Mouse (Mus musculus) limb, embryonic 13.5 days (tissue): Measurements from ENCODE around the gene Trim46. TPM values are rescaled to one million over a fixed set of nuclear protein-coding genes. Genes with fewer than 3 reads are reported as not detected.

Source experiments
- ATAC-seq: fragments of 200-750 bp; cut with Nextera tagmentation; 2 replicates; pipeline ENCODE4 v1.8.0; 2017; ENCODE audit warnings: low read depth, moderate number of reproducible peaks, moderate TSS enrichment; ENCODE audit not compliant: low FRiP score
- H3K27ac ChIP-seq: fragments of 300-500 bp; sonication (generic); 2 replicates; pipeline ENCODE4 v1.5.1; 2015; ENCODE audit warnings: inconsistent platforms, mild to moderate bottlenecking, moderate library complexity
- H3K27me3 ChIP-seq: fragments of 300-500 bp; sonication (generic); 2 replicates; pipeline ENCODE4 v1.6.1; 2015; ENCODE audit warnings: mild to moderate bottlenecking, inconsistent platforms
- H3K36me3 ChIP-seq: fragments of 300-500 bp; sonication (generic); 2 replicates; pipeline ENCODE4 v1.6.1; 2015; ENCODE audit warnings: inconsistent platforms, mild to moderate bottlenecking, moderate library complexity
- H3K4me1 ChIP-seq: fragments of 300-500 bp; sonication (generic); 2 replicates; pipeline ENCODE4 v1.6.1; 2015; ENCODE audit warnings: inconsistent platforms
- H3K4me2 ChIP-seq: fragments of 300-500 bp; sonication (generic); replicated peaks from 2 replicates; pipeline ENCODE4 v1.6.1; 2015; ENCODE audit warnings: inconsistent platforms, mild to moderate bottlenecking, moderate library complexity
- H3K4me3 ChIP-seq: fragments of 300-500 bp; sonication (generic); 2 replicates; pipeline ENCODE4 v1.5.1; 2015; ENCODE audit warnings: moderate library complexity, mild to moderate bottlenecking, inconsistent platforms
- H3K9ac ChIP-seq: fragments of 300-500 bp; sonication (generic); 2 replicates; pipeline ENCODE4 v1.6.1; 2015; ENCODE audit warnings: mild to moderate bottlenecking, inconsistent platforms
- H3K9me3 ChIP-seq: fragments of 300-500 bp; sonication (generic); 2 replicates; pipeline ENCODE4 v1.6.1; 2016; ENCODE audit warnings: inconsistent platforms
- WGBS: fragments of 180-500 bp; shearing (Covaris S2); methylation state at CpG from one replicate; pipeline ENCODE4 v1.1.7; 2015; 5-methylcytosine and 5-hydroxymethylcytosine counted together
- polyA plus RNA-seq: library from polyadenylated mRNA; unstranded; fragments of >200 nt; fragmentation: Nextera tagmentation; extraction: Ambion mirVana; gene quantifications from 2 replicates; pipeline ENCODE4 v1.2.1, GENCODE M21; 2015

Trim46 gene
- polyA plus RNA-seq, 1 experiment from 2014 or later: 6.8 TPM

DNA sequence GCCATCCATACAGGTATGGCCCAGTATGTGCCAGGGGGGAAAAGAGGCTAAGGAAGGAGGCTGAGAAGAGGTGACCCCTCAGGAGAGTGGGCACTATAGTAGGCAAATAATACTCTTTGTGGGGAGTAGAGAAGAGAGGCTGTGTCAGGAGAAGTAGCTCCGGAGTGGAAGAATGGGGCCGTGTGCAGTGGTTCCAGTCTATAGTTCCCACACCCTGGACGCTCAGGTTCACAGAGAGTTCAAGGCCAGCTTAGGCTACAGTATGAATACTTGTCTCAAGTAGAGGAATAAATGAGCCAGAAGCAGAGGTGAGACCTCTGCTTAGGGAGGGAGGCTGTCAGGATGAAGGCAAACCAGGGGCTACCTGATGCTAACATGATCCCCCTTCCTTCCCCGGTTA, 16.8 kb downstream of the Trim46 start:
- Histone ChIP-seq H3K9me3 (no peaks in the 10 kb centered on the region), H3K27me3 (peaks cover 25% of the 10 kb centered on the region), H3K36me3 (peaks cover 21% of the 10 kb centered on the region), H3K4me2 (peak overlapping the region; percentile 85), H3K4me1 (peaks cover 41% of the 10 kb centered on the region), H3K27ac (no peak overlapping the region), H3K9ac (no peak overlapping the region), H3K4me3 (no peak overlapping the region)
- ATAC-seq: no peak
- 58% methylated on average over 4 of the region's 4 CpGs for WGBS

- Histone ChIP-seq H3K4me2 (peak within 1 kb of the TSS; percentile 85), H3K9me3 (no peaks in the 10 kb centered on the region), H3K27me3 (peaks cover 25% of the 10 kb centered on the region), H3K36me3 (peaks cover 20% of the 10 kb centered on the region), H3K4me3 (peak within 1 kb of the TSS; percentile 46), H3K4me1 (peaks cover 41% of the 10 kb centered on the region), H3K9ac (peak within 1 kb of the TSS; percentile 64), H3K27ac (peak within 1 kb of the TSS; percentile 88; the same call in 1 of the 2 replicates)
- WGBS: 31% methylated on average over 10 of the region's 10 CpGs
- no peak for ATAC-seq
These were observed 17.3 kb downstream of the Trim46 start, which contains the start of gene Muc1 for GRCm38 (mm10) chr3:89228836-89229235. Gene Muc1 (plus strand): TSS chr3:89229057.

GRCm38 (mm10) chr3:89228180-89228549, 17.9 kb downstream of the Trim46 start:
- H3K9ac ChIP-seq: peak overlapping the region; percentile 64
- peak overlapping the region; percentile 88; the same call in 1 of the 2 replicates for H3K27ac ChIP-seq
- H3K4me1 ChIP-seq: peaks cover 41% of the 10 kb centered on the region
- peaks cover 25% of the 10 kb centered on the region for H3K27me3 ChIP-seq
- H3K36me3 ChIP-seq: peaks cover 25% of the 10 kb centered on the region
- no peaks in the 10 kb centered on the region for H3K9me3 ChIP-seq
- WGBS: 0% methylated on average over 20 of the region's 20 CpGs
- ATAC-seq: peak; percentile 54; the same call in 1 of the 2 replicates
- peak overlapping the region; percentile 46 for H3K4me3 ChIP-seq
- peak overlapping the region; percentile 85 for H3K4me2 ChIP-seq

DNA sequence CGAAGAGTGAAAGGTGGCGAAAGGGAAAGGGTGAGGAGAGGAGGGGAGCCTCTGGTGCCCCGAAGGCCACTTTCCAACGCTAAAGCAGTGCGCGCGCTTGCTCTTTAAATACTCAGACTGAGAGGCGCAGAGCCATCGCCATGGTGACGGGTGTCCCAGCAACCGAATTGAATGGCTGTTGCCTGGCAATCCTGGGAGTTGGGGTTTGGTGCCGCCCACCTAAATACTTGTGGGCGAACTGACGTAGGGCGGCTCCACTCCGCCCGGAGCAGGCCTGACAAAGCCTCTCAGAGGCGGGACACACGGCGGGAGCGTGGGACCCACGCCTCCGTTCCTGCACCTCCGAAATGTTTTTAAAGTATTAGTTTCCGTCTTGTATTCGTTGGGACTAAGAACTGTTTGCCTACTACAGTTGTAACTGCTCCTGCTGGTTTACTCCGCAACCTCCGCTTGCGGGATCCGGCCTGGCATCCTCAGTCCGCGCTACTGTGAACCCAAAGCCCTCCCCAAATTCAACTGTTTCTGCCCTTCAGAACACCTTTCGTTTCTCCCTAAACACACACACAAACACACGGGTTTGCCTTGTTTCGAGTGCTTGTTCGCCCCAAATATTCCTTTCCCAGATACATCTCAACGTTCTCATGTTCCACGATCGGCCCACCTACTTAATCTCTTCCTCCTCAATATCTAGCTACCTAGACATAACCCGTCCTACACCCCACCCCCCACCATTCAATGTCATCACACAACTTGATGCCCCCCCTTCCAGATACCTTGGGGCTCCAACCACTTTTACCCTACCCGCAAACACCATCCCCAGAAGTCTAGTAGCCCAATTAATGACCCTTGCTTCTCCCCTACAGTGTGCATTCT, 18.6 kb downstream of the Trim46 start:
- Histone ChIP-seq H3K36me3 (peaks cover 31% of the 10 kb centered on the region), H3K27me3 (peaks cover 25% of the 10 kb centered on the region), H3K9ac (peak overlapping the region; percentile 64), H3K4me3 (peak overlapping the region; percentile 46), H3K27ac (peak overlapping the region; percentile 88), H3K9me3 (no peaks in the 10 kb centered on the region), H3K4me2 (peak overlapping the region; percentile 85), H3K4me1 (peaks cover 41% of the 10 kb centered on the region)
- WGBS: 3% methylated on average over 41 of the region's 41 CpGs
- peak; percentile 93 for ATAC-seq

GRCm38 (mm10) chr3:89226900-89227299, 19.2 kb downstream of the Trim46 start, which contains the start of gene Mtx1:
Gene Mtx1 (minus strand): TSS chr3:89227088.
- Histone ChIP-seq H3K9ac (peak within 1 kb of the TSS; percentile 64), H3K9me3 (no peaks in the 10 kb centered on the region), H3K27ac (peak within 1 kb of the TSS; percentile 88), H3K4me3 (peak within 1 kb of the TSS; percentile 46), H3K4me1 (peaks cover 41% of the 10 kb centered on the region), H3K4me2 (peak within 1 kb of the TSS; percentile 85), H3K36me3 (peaks cover 32% of the 10 kb centered on the region), H3K27me3 (peaks cover 23% of the 10 kb centered on the region)
- no peak; the same call in 1 of the 2 replicates for ATAC-seq
- WGBS: 3% methylated on average over 21 of the region's 21 CpGs

- WGBS: 26% methylated on average over 11 of the region's 11 CpGs
- Histone ChIP-seq H3K9me3 (no peaks in the 10 kb centered on the region), H3K27ac (no peak overlapping the region), H3K9ac (peak overlapping the region; percentile 64), H3K27me3 (peaks cover 20% of the 10 kb centered on the region), H3K36me3 (peaks cover 37% of the 10 kb centered on the region), H3K4me3 (peak overlapping the region; percentile 46), H3K4me2 (peak overlapping the region; percentile 85), H3K4me1 (peaks cover 41% of the 10 kb centered on the region)
- no peak for ATAC-seq
These were observed 19.7 kb downstream of the Trim46 start for GRCm38 (mm10) chr3:89226361-89226760.

DNA sequence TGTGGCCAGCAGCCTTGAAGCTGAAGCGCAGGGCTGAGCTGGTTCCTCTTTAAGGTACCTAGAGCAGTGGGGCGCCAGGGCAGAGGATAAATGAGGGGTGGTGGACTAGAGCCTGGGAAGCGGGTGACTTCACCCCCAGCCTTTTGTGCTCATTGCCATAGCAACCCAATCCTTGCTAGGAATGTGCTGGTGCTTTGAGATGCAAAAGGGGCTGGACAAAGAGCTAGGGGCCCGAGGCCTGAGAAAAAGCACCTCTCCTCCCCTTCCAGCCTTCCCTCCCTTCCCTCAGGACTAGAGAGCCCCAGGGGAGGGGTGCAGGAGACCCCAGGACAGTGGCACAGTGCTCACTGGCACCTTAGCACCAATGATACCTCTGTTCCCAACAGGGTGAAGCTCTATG, 20.2 kb downstream of the Trim46 start:
- ATAC-seq: no peak
- Histone ChIP-seq H3K36me3 (peaks cover 42% of the 10 kb centered on the region), H3K27ac (no peak overlapping the region), H3K4me1 (peaks cover 41% of the 10 kb centered on the region), H3K4me3 (peak overlapping the region; percentile 46), H3K4me2 (peak overlapping the region; percentile 85), H3K27me3 (peaks cover 16% of the 10 kb centered on the region), H3K9me3 (no peaks in the 10 kb centered on the region), H3K9ac (peak overlapping the region; percentile 64)
- 53% methylated on average over 4 of the region's 4 CpGs for WGBS

GRCm38 (mm10) chr3:89225321-89225815, 20.7 kb downstream of the Trim46 start:
- ATAC-seq: no peak
- Histone ChIP-seq H3K9ac (peak overlapping the region; percentile 64; the same call in 1 of the 2 replicates), H3K4me2 (peak overlapping the region; percentile 85)

DNA sequence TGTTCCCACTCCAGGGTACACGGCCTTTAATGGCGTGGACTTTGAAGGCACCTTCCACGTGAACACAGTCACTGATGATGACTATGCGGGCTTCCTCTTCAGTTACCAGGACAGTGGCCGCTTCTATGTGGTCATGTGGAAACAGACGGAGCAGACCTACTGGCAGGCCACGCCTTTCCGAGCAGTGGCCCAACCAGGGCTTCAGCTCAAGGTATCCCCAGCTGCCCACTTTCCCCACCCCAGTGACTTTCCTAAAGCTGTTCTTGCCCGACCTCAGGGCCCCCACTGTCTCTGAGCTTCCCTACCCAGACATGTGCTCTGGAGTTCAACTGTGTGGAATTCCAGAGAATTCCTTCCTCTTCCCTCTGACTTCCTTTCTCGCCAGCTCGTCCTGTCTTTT, 21.3 kb downstream of the Trim46 start:
- 81% methylated on average over 11 of the region's 11 CpGs for WGBS
- no peak for ATAC-seq
- Histone ChIP-seq H3K27ac (no peak overlapping the region), H3K4me1 (peaks cover 41% of the 10 kb centered on the region), H3K27me3 (peaks cover 8% of the 10 kb centered on the region), H3K9ac (no peak overlapping the region), H3K36me3 (peaks cover 48% of the 10 kb centered on the region), H3K4me3 (no peak overlapping the region), H3K9me3 (no peaks in the 10 kb centered on the region), H3K4me2 (no peak overlapping the region)

More at GRCm38 (mm10) chr3:89225321-89225815, 20.7 kb downstream of the Trim46 start:
- no peak overlapping the region for H3K27ac ChIP-seq
- H3K4me3 ChIP-seq: no peak overlapping the region
- H3K9me3 ChIP-seq: no peaks in the 10 kb centered on the region
- H3K27me3 ChIP-seq: peaks cover 13% of the 10 kb centered on the region
- WGBS: 61% methylated on average over 12 of the region's 12 CpGs
- H3K36me3 ChIP-seq: peaks cover 44% of the 10 kb centered on the region
- H3K4me1 ChIP-seq: peaks cover 41% of the 10 kb centered on the region

DNA sequence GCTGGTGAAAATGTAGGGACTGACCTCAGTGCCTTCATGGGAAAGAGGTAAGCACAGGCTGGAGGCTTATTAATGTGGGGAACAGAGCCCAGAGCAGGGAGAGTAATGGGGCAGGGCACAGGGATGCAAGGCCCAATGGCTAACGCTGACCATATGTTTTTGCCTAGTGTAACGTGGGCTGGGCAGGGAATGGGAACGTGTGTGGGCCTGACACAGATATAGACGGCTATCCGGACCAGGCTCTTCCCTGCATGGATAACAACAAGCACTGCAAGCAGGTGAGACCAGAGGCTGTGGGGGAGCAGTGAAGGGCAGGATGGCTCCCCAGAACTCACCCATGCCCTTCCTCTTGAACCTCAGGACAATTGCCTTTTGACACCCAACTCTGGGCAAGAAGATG, 24.9 kb downstream of the Trim46 start:
- H3K9ac ChIP-seq: no peak overlapping the region
- 30% methylated on average over 5 of the region's 5 CpGs for WGBS
- H3K27me3 ChIP-seq: no peaks in the 10 kb centered on the region
- H3K27ac ChIP-seq: no peak overlapping the region
- no peaks in the 10 kb centered on the region for H3K9me3 ChIP-seq
- ATAC-seq: no peak
- H3K4me3 ChIP-seq: no peak overlapping the region
- H3K36me3 ChIP-seq: peaks cover 72% of the 10 kb centered on the region
- no peak overlapping the region for H3K4me2 ChIP-seq
- peaks cover 15% of the 10 kb centered on the region for H3K4me1 ChIP-seq

- peaks cover 60% of the 10 kb centered on the region for H3K36me3 ChIP-seq
- H3K4me2 ChIP-seq: no peak overlapping the region
- H3K9ac ChIP-seq: 0 out of 2 replicates have a peak overlapping the region, but pooled peaks have one; percentile 8
- H3K4me3 ChIP-seq: no peak overlapping the region
- 44% methylated on average over 8 of the region's 8 CpGs for WGBS
- no peak overlapping the region for H3K27ac ChIP-seq
- H3K27me3 ChIP-seq: no peaks in the 10 kb centered on the region
- ATAC-seq: no peak
- H3K4me1 ChIP-seq: peaks cover 17% of the 10 kb centered on the region
- H3K9me3 ChIP-seq: no peaks in the 10 kb centered on the region
These were observed 26.6 kb downstream of the Trim46 start for GRCm38 (mm10) chr3:89219546-89219945.

- H3K9ac ChIP-seq: peak overlapping the region; percentile 39
- no peak for ATAC-seq
- no peak overlapping the region for H3K27ac ChIP-seq
- H3K36me3 ChIP-seq: peaks cover 48% of the 10 kb centered on the region
- H3K4me1 ChIP-seq: peaks cover 19% of the 10 kb centered on the region
- H3K4me2 ChIP-seq: no peak overlapping the region
- H3K27me3 ChIP-seq: no peaks in the 10 kb centered on the region
- WGBS: 97% methylated on average over 1 of the region's 1 CpGs
- no peaks in the 10 kb centered on the region for H3K9me3 ChIP-seq
- H3K4me3 ChIP-seq: no peak overlapping the region
These were observed 27.8 kb downstream of the Trim46 start for GRCm38 (mm10) chr3:89218271-89218670.
